Mouse (Mus musculus) forebrain, embryonic 14.5 days (tissue): ENCODE data around the gene Ung. TPM values are rescaled to one million over a fixed set of nuclear protein-coding genes. Genes with fewer than 3 reads are reported as not detected.

ENCODE experiments used
- ATAC-seq: fragments of 200-750 bp; cut with Nextera tagmentation; 2 replicates; pipeline ENCODE4 v1.8.0; 2017; ENCODE audit warnings: mild to moderate bottlenecking, moderate library complexity
- DNase-seq: peaks from one replicate; pipeline ENCODE4 v3.0.0-alpha.2; 2015; ENCODE audit warnings: low spot score
- H3K27ac ChIP-seq: fragments of 300-500 bp; sonication (generic); 2 replicates; pipeline ENCODE4 v1.5.1; 2014; ENCODE audit warnings: low read depth, mild to moderate bottlenecking, control low read depth, low read length, moderate library complexity
- H3K27me3 ChIP-seq: fragments of 300-500 bp; sonication (generic); replicated peaks from 2 replicates; pipeline ENCODE4 v1.6.1; 2014; ENCODE audit warnings: low read length, control low read depth, mixed read lengths; ENCODE audit not compliant: control insufficient read depth, insufficient read depth
- H3K36me3 ChIP-seq: fragments of 300-500 bp; sonication (generic); 2 replicates; pipeline ENCODE4 v1.6.1; 2014; ENCODE audit warnings: low read length, control low read depth; ENCODE audit not compliant: control insufficient read depth, insufficient read depth
- H3K4me1 ChIP-seq: fragments of 300-500 bp; sonication (generic); 2 replicates; pipeline ENCODE4 v1.6.1; 2014; ENCODE audit warnings: antibody characterized with exemption, low read length, control low read depth; ENCODE audit not compliant: control insufficient read depth, insufficient read depth
- H3K4me2 ChIP-seq: fragments of 300-500 bp; sonication (generic); 2 replicates; pipeline ENCODE4 v1.6.1; 2014; ENCODE audit warnings: mild to moderate bottlenecking, control low read depth, low read length
- H3K4me3 ChIP-seq: fragments of 300-500 bp; sonication (generic); 2 replicates; pipeline ENCODE4 v1.5.1; 2014; ENCODE audit warnings: low read depth, low read length, control low read depth
- H3K9ac ChIP-seq: fragments of 300-500 bp; sonication (generic); 2 replicates; pipeline ENCODE4 v1.6.1; 2014; ENCODE audit warnings: mild to moderate bottlenecking, low read length, control low read depth, moderate library complexity
- H3K9me3 ChIP-seq: fragments of 300-500 bp; sonication (generic); replicated peaks from 2 replicates; pipeline ENCODE4 v1.6.1; 2016; ENCODE audit warnings: low read length, control low read depth, mixed read lengths; ENCODE audit not compliant: control insufficient read depth
- WGBS: fragments of 180-500 bp; shearing (Covaris S2); extraction: QIAGEN DNeasy Blood & Tissue Kit; methylation state at CpG from one replicate; pipeline ENCODE4 v1.1.7; 2014; 5-methylcytosine and 5-hydroxymethylcytosine counted together
- polyA plus RNA-seq: library from polyadenylated mRNA; unstranded; fragments of >200 nt; fragmentation: Nextera tagmentation; extraction: Ambion mirVana; gene quantifications from 2 replicates; pipeline ENCODE4 v1.2.1, GENCODE M21; 2014

Ung gene
- 12.1 and 13.3 TPM in 2 replicates for polyA plus RNA-seq

GRCm38 (mm10) chr5:114130211-114130605 is at the start of gene Ung:
TSS of gene Ung (plus strand) at chr5:114130386.
- ATAC-seq (peak; percentile 47), DNase-seq (peak; percentile 73)
- H3K27me3 ChIP-seq: no peaks in the 10 kb centered on the region
- peak within 1 kb of the TSS; percentile 61 for H3K9ac ChIP-seq
- peaks cover 3% of the 10 kb centered on the region; the same call in 1 of the 2 replicates for H3K36me3 ChIP-seq
- H3K4me2 ChIP-seq: peak within 1 kb of the TSS; percentile 91
- WGBS: under 1% methylated on average over 29 of the region's 29 CpGs
- H3K27ac ChIP-seq: 0 out of 2 replicates have a peak within 1 kb of the TSS, but pooled peaks have one; percentile 21
- peaks cover 7% of the 10 kb centered on the region; the same call in 1 of the 2 replicates for H3K4me1 ChIP-seq
- peak within 1 kb of the TSS; percentile 81 for H3K4me3 ChIP-seq
- no peaks in the 10 kb centered on the region for H3K9me3 ChIP-seq

- ATAC-seq (no peak), DNase-seq (no peak)
- Histone ChIP-seq H3K27me3 (no peaks in the 10 kb centered on the region), H3K4me2 (no peak overlapping the region), H3K4me3 (no peak overlapping the region), H3K27ac (no peak overlapping the region), H3K9me3 (no peaks in the 10 kb centered on the region), H3K9ac (no peak overlapping the region), H3K36me3 (no peaks in the 10 kb centered on the region), H3K4me1 (peaks cover 9% of the 10 kb centered on the region; the same call in 1 of the 2 replicates)
- 87% methylated on average over 14 of the region's 14 CpGs for WGBS
Measured at GRCm38 (mm10) chr5:114085501-114085900, 44.7 kb upstream of the Ung start.

- H3K4me1 ChIP-seq: peaks cover 9% of the 10 kb centered on the region; the same call in 1 of the 2 replicates
- H3K9ac ChIP-seq: no peak overlapping the region
- WGBS: 75% methylated on average over 12 of the region's 12 CpGs
- DNase-seq (no peak), ATAC-seq (no peak)
- H3K36me3 ChIP-seq: no peaks in the 10 kb centered on the region
- no peaks in the 10 kb centered on the region for H3K9me3 ChIP-seq
- no peak overlapping the region for H3K4me2 ChIP-seq
- no peak overlapping the region for H3K4me3 ChIP-seq
- no peak overlapping the region for H3K27ac ChIP-seq
- H3K27me3 ChIP-seq: no peaks in the 10 kb centered on the region
Measured at GRCm38 (mm10) chr5:114087875-114088480, 42.2 kb upstream of the Ung start.

- peak overlapping the region; percentile 93 for H3K9ac ChIP-seq
- H3K27ac ChIP-seq: peak overlapping the region; percentile 93
- no peaks in the 10 kb centered on the region for H3K36me3 ChIP-seq
- DNase-seq (peak; percentile 20), ATAC-seq (peak; percentile 30; the same call in 1 of the 2 replicates)
- H3K4me3 ChIP-seq: peak overlapping the region; percentile 70
- no peaks in the 10 kb centered on the region for H3K27me3 ChIP-seq
- 7% methylated on average over 7 of the region's 7 CpGs for WGBS
- no peaks in the 10 kb centered on the region for H3K9me3 ChIP-seq
- H3K4me1 ChIP-seq: peaks cover 9% of the 10 kb centered on the region; the same call in 1 of the 2 replicates
- peak overlapping the region; percentile 59 for H3K4me2 ChIP-seq
Measured at GRCm38 (mm10) chr5:114090421-114091013, 39.7 kb upstream of the Ung start.

- Histone ChIP-seq H3K9ac (peak within 1 kb of the TSS; percentile 93), H3K27me3 (no peaks in the 10 kb centered on the region), H3K4me2 (peak within 1 kb of the TSS; percentile 59), H3K4me3 (peak within 1 kb of the TSS; percentile 70), H3K27ac (peak within 1 kb of the TSS; percentile 93), H3K9me3 (no peaks in the 10 kb centered on the region), H3K36me3 (no peaks in the 10 kb centered on the region), H3K4me1 (peaks cover 9% of the 10 kb centered on the region; the same call in 1 of the 2 replicates)
- ATAC-seq: peak; percentile 93
- WGBS: 3% methylated on average over 37 of the region's 40 CpGs
- DNase-seq: peak; percentile 84
Measured at GRCm38 (mm10) chr5:114091057-114091807, 39.0 kb upstream of the Ung start, which contains the start of gene Svop. TSS of gene Svop (minus strand) at chr5:114091570.

GRCm38 (mm10) chr5:114099709-114100389 is 30.3 kb upstream of the Ung start:
- DNase-seq (peak; percentile 95), ATAC-seq (peak; percentile 95)
- Histone ChIP-seq H3K9me3 (no peaks in the 10 kb centered on the region), H3K4me1 (peaks cover 12% of the 10 kb centered on the region), H3K27me3 (no peaks in the 10 kb centered on the region), H3K4me3 (peak overlapping the region; percentile 90), H3K4me2 (peak overlapping the region; percentile 99), H3K36me3 (peaks cover 9% of the 10 kb centered on the region), H3K27ac (peak overlapping the region; percentile 71; the same call in 1 of the 2 replicates), H3K9ac (peak overlapping the region; percentile 94)
- 6% methylated on average over 37 of the region's 37 CpGs for WGBS

- 3% methylated on average over 51 of the region's 64 CpGs for WGBS
- Histone ChIP-seq H3K27me3 (no peaks in the 10 kb centered on the region), H3K36me3 (peaks cover 14% of the 10 kb centered on the region), H3K4me2 (peak overlapping the region; percentile 99), H3K4me3 (peak overlapping the region; percentile 90), H3K9ac (peak overlapping the region; percentile 94), H3K27ac (peak overlapping the region; percentile 71; the same call in 1 of the 2 replicates), H3K9me3 (no peaks in the 10 kb centered on the region), H3K4me1 (peaks cover 12% of the 10 kb centered on the region)
- DNase-seq: no peak
- ATAC-seq: peak; percentile 68
Measured at GRCm38 (mm10) chr5:114100390-114101099, 29.6 kb upstream of the Ung start.

- peaks cover 12% of the 10 kb centered on the region for H3K4me1 ChIP-seq
- peaks cover 27% of the 10 kb centered on the region for H3K36me3 ChIP-seq
- DNase-seq (no peak), ATAC-seq (no peak)
- H3K4me2 ChIP-seq: no peak overlapping the region
- 87% methylated on average over 4 of the region's 4 CpGs for WGBS
- no peak overlapping the region for H3K9ac ChIP-seq
- H3K4me3 ChIP-seq: no peak overlapping the region
- H3K27ac ChIP-seq: no peak overlapping the region
- H3K9me3 ChIP-seq: no peaks in the 10 kb centered on the region
- H3K27me3 ChIP-seq: no peaks in the 10 kb centered on the region
Measured at GRCm38 (mm10) chr5:114101873-114102272, 28.3 kb upstream of the Ung start.
